Mouse (Mus musculus): ENCODE data around the gene Igfbpl1. TPM values are rescaled to one million over a fixed set of nuclear protein-coding genes. Genes with fewer than 3 reads are reported as not detected.

The Igfbpl1 gene
- total and polyA plus RNA-seq, 3 experiments: not detected

- Histone ChIP-seq H3K4me2 (ENCODE audit: insufficient read depth, low read depth, poor library complexity, severe bottlenecking) (peak overlapping the region; percentile 76; the same call in 1 of the 2 replicates), H3K79me2 (replicated peaks; ENCODE audit: control insufficient read depth, extremely low read depth, insufficient read depth, poor library complexity, severe bottlenecking) (no peaks in the 10 kb centered on the region), H3K4me3 (replicated peaks in 1 of 3; ENCODE audit: low read depth in 2 of 3, low read length in 2 of 3, poor library complexity in 1 of 3) (no peak overlapping the region), H3K27me3 (replicated peaks) (peaks cover 5% of the 10 kb centered on the region), H3K9me3 (replicated peaks; ENCODE audit: low read length) (no peaks in the 10 kb centered on the region), H3K36me3 (replicated peaks in 1 of 2; ENCODE audit: control insufficient read depth in 1 of 2, insufficient read depth in 1 of 2, low read length in 1 of 2) (no peaks in the 10 kb centered on the region), H3K9ac (ENCODE audit: insufficient read depth, low read depth) (no peak overlapping the region), H3K4me1 (ENCODE audit: control insufficient read depth in 1 of 2, insufficient read depth in 2 of 2) (peaks cover 0 to 23% of the 10 kb centered on the region in 2 experiments; a peak in 2 of 4 replicates), H3K27ac (ENCODE audit: insufficient read depth, low read depth) (no peak overlapping the region)
- in situ Hi-C loops (cut with MboI; ENCODE audit: low pct_ligation_motif_present, low pct_unique_long_range_greater_than_20kb, low sequenced_read_pairs) (no loop called here), dilution Hi-C loops (cut with MboI; ENCODE audit: extremely low pct_ligation_motif_present, extremely low pct_unique_long_range_greater_than_20kb, low sequenced_read_pairs) (no loop called here)
- DNase-seq (ENCODE audit: extremely low read depth): peak; percentile 21
- 0 out of 2 replicates have a peak, but pooled peaks have one; percentile 22 for TF ChIP-seq BHLHE40 (IDR thresholded peaks at IDR 0.05; ENCODE audit: low read depth, low read length)
- no peak for TF ChIP-seq RCOR1 (conservative IDR thresholded peaks at IDR 0.05; ENCODE audit: low read depth, low read length)
- TF ChIP-seq ETS1 (conservative IDR thresholded peaks at IDR 0.05; ENCODE audit: low read depth, low read length): no peak
- TF ChIP-seq TCF12 (IDR thresholded peaks at IDR 0.05; ENCODE audit: low read depth, low read length): no peak
- TF ChIP-seq NRF1 (IDR thresholded peaks at IDR 0.05; ENCODE audit: low read depth, low read length): no peak
- 0 out of 2 replicates have a peak, but pooled peaks have one; percentile 2 for TF ChIP-seq NELFE (IDR thresholded peaks at IDR 0.05; ENCODE audit: low read depth, low read length)
Measured at GRCm38 (mm10) chr4:45819208-45819931, 7.4 kb downstream of the Igfbpl1 start.

- Histone ChIP-seq H3K9me3 (replicated peaks; ENCODE audit: low read length) (no peaks in the 10 kb centered on the region), H3K9ac (ENCODE audit: insufficient read depth, low read depth) (no peak overlapping the region), H3K36me3 (replicated peaks in 1 of 2; ENCODE audit: control insufficient read depth in 1 of 2, insufficient read depth in 1 of 2, low read length in 1 of 2) (no peaks in the 10 kb centered on the region), H3K4me2 (ENCODE audit: insufficient read depth, low read depth, poor library complexity, severe bottlenecking) (no peak overlapping the region), H3K27me3 (replicated peaks) (no peaks in the 10 kb centered on the region), H3K4me3 (replicated peaks in 1 of 3; ENCODE audit: low read depth in 2 of 3, low read length in 2 of 3, poor library complexity in 1 of 3) (no peak overlapping the region), H3K27ac (ENCODE audit: insufficient read depth, low read depth) (no peak overlapping the region), H3K4me1 (ENCODE audit: control insufficient read depth in 1 of 2, insufficient read depth in 2 of 2) (peaks cover 0 to 23% of the 10 kb centered on the region in 2 experiments; a peak in 2 of 4 replicates), H3K79me2 (replicated peaks; ENCODE audit: control insufficient read depth, extremely low read depth, insufficient read depth, poor library complexity, severe bottlenecking) (no peaks in the 10 kb centered on the region)
- dilution Hi-C loops (cut with MboI; ENCODE audit: extremely low pct_ligation_motif_present, extremely low pct_unique_long_range_greater_than_20kb, low sequenced_read_pairs) (no loop called here), in situ Hi-C loops (cut with MboI; ENCODE audit: low pct_ligation_motif_present, low pct_unique_long_range_greater_than_20kb, low sequenced_read_pairs) (no loop called here)
- TF ChIP-seq CTCF (conservative IDR thresholded peaks at IDR 0.05 in 1 of 2, IDR thresholded peaks at IDR 0.05 in 1 of 2; ENCODE audit: low read depth in 2 of 2, low read length in 2 of 2): no peak
- TF ChIP-seq SIN3A (IDR thresholded peaks at IDR 0.05; ENCODE audit: low read length): no peak
- no peak for TF ChIP-seq UBTF (IDR thresholded peaks at IDR 0.05; ENCODE audit: low read depth, low read length)
- no peak for TF ChIP-seq USF2 (conservative IDR thresholded peaks at IDR 0.05; ENCODE audit: low read depth, low read length)
- TF ChIP-seq ZC3H11A (IDR thresholded peaks at IDR 0.05; ENCODE audit: low read depth, low read length): no peak
- no peak for TF ChIP-seq NRF1 (IDR thresholded peaks at IDR 0.05; ENCODE audit: low read depth, low read length)
- TF ChIP-seq NELFE (IDR thresholded peaks at IDR 0.05; ENCODE audit: low read depth, low read length): no peak
- TF ChIP-seq POLR2A (IDR thresholded peaks at IDR 0.05; ENCODE audit: low read depth, low read length): no peak
- TF ChIP-seq E2F4 (IDR thresholded peaks at IDR 0.05; ENCODE audit: insufficient replicate concordance, low read depth, low read length): no peak
- no peak for TF ChIP-seq SMC3 (IDR thresholded peaks at IDR 0.05; ENCODE audit: low read depth, low read length)
- no peak for TF ChIP-seq USF1 (IDR thresholded peaks at IDR 0.05; ENCODE audit: low read depth, low read length)
- TF ChIP-seq PAX5 (IDR thresholded peaks at IDR 0.05; ENCODE audit: low read length): no peak
- no peak for TF ChIP-seq HCFC1 (IDR thresholded peaks at IDR 0.05; ENCODE audit: low read depth, low read length)
- DNase-seq (ENCODE audit: extremely low read depth): peak; percentile 24
Measured at GRCm38 (mm10) chr4:45818814-45819207, 7.9 kb downstream of the Igfbpl1 start.
